Mouse (Mus musculus) urinary bladder, postnatal 25 days (tissue): ENCODE measurements at regions not wholly inside any gene's neighbourhood (a gene's known extent, or its start where the extent isn't known, plus 50 kb on each side); places are given as distances from the start of the nearest gene placed in this dataset.

ENCODE experiments used
- DNase-seq: peaks from one replicate; pipeline ENCODE4 v3.0.0; 2022; ENCODE audit warnings: low spot score

- DNase-seq: no peak
Measured at GRCm38 (mm10) chr1:90398396-90398975, 194.7 kb downstream of the Ackr3 start.

- DNase-seq: no peak
Measured at GRCm38 (mm10) chr1:90403057-90403456, 199.3 kb downstream of the Ackr3 start.

- no peak for DNase-seq
Measured at GRCm38 (mm10) chr1:90404717-90405487, 197.9 kb upstream of the Cops8 start.

GRCm38 (mm10) chr1:90406663-90407062 lies 196.1 kb upstream of the Cops8 start:
- DNase-seq: no peak

- no peak for DNase-seq
Measured at GRCm38 (mm10) chr1:90408504-90409215, 194.1 kb upstream of the Cops8 start.

GRCm38 (mm10) chr1:90409236-90409635 lies 193.5 kb upstream of the Cops8 start:
- DNase-seq: no peak

- DNase-seq: no peak
Measured at GRCm38 (mm10) chr1:90412511-90413045, 190.2 kb upstream of the Cops8 start.

GRCm38 (mm10) chr1:90414751-90415150 lies 188.0 kb upstream of the Cops8 start:
- DNase-seq: no peak

GRCm38 (mm10) chr1:90424066-90424821 lies 178.5 kb upstream of the Cops8 start:
- no peak for DNase-seq

- no peak for DNase-seq
Measured at GRCm38 (mm10) chr1:90428334-90428733, 174.4 kb upstream of the Cops8 start.

GRCm38 (mm10) chr1:90428774-90429173 lies 174.0 kb upstream of the Cops8 start:
- no peak for DNase-seq

- DNase-seq: no peak
Measured at GRCm38 (mm10) chr1:90430480-90430879, 172.3 kb upstream of the Cops8 start.

GRCm38 (mm10) chr1:90431783-90432182 lies 171.0 kb upstream of the Cops8 start:
- no peak for DNase-seq

GRCm38 (mm10) chr1:90433911-90434310 lies 168.9 kb upstream of the Cops8 start:
- DNase-seq: no peak

GRCm38 (mm10) chr1:90440638-90441037 lies 162.1 kb upstream of the Cops8 start:
- no peak for DNase-seq

GRCm38 (mm10) chr1:90441134-90441868 lies 161.5 kb upstream of the Cops8 start:
- DNase-seq: no peak

GRCm38 (mm10) chr1:90442250-90443240 lies 160.2 kb upstream of the Cops8 start:
- DNase-seq: no peak

- DNase-seq: no peak
Measured at GRCm38 (mm10) chr1:90449571-90450226, 153.1 kb upstream of the Cops8 start.

GRCm38 (mm10) chr1:90451942-90452557 lies 150.7 kb upstream of the Cops8 start:
- no peak for DNase-seq
